Mouse (Mus musculus) megakaryocyte, embryonic 14.5 days (primary cell): ENCODE results near the gene 1700024P04Rik. TPM values are rescaled to one million over a fixed set of nuclear protein-coding genes. Genes with fewer than 3 reads are reported as not detected.

ENCODE experiments used
- H3K27me3 ChIP-seq: replicated peaks from 2 replicates; pipeline ENCODE3; 2012; ENCODE audit warnings: inconsistent platforms
- H3K36me3 ChIP-seq: replicated peaks from 2 replicates; pipeline ENCODE3; 2012; ENCODE audit warnings: low read length, inconsistent platforms, mixed read lengths
- H3K4me1 ChIP-seq: 2 replicates; pipeline ENCODE4 v1.6.1; 2012; ENCODE audit warnings: inconsistent platforms
- H3K4me3 ChIP-seq: replicated peaks from 2 replicates; pipeline ENCODE3; 2012; ENCODE audit warnings: moderate library complexity, mild to moderate bottlenecking, inconsistent platforms
- H3K9me3 ChIP-seq: 2 replicates; pipeline ENCODE4 v1.6.1; 2012; ENCODE audit warnings: inconsistent platforms
- FLI1 ChIP-seq: IDR thresholded peaks from 2 replicates; pipeline ENCODE4 v1.6.1; 2012; ENCODE audit warnings: low read length, inconsistent platforms, mixed read lengths
- GATA1 ChIP-seq: IDR thresholded peaks from 3 replicates; pipeline ENCODE4 v1.6.1; 2012; ENCODE audit warnings: mixed read lengths, low read length, inconsistent platforms, borderline replicate concordance
- polyA plus RNA-seq: library from polyadenylated mRNA; stranded (reverse); fragments of >175 nt; gene quantifications from 2 replicates; pipeline ENCODE4 v1.2.3, GENCODE M21; 2012; ENCODE audit warnings: low replicate concordance; ENCODE audit not compliant: insufficient read depth

Gene 1700024P04Rik
- polyA plus RNA-seq, 1 experiment: not detected

DNA sequence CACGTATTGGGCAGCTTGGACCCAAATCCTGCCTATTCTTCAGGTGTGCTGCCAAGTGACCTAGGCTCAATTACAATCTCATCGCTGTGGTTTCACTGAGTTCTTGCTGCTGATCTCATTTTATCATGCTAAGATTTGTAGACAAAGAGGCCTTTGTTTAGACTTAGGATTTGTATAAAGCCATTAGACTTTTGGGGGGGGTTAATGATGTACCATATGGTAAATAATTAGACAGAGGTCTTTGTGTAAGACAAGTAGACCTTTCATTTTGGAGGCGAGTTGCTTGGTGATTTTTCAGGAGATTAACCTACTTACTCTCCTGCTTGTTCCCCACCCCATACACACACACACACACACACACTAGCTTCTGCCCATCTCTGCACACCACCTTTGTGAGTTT lies 38.5 kb downstream of the 1700024P04Rik start:
- no peaks in the 10 kb centered on the region for H3K36me3 ChIP-seq
- H3K4me3 ChIP-seq: no peak overlapping the region
- H3K9me3 ChIP-seq: no peaks in the 10 kb centered on the region
- H3K4me1 ChIP-seq: peaks cover 22% of the 10 kb centered on the region
- H3K27me3 ChIP-seq: no peaks in the 10 kb centered on the region
- TF ChIP-seq GATA1: no peak
- no peak for TF ChIP-seq FLI1

DNA sequence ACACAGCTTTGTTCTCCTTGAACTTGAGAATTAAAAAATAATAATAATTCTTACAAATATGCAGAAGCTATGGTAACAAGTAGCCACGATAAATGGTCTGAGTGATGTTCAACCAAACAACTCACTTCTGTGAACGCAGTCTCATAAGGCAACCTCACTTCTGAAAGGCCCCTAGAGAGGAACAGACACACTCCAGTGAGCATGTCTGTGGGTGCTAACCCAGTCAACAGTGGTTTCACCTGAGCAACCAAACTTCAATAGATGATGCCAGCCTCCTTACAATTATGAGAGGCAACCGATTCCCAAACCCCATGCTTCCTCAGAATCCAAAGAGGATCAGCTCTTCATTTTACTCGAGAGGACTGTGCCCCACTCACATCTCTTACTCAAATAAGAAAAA lies 39.0 kb downstream of the 1700024P04Rik start:
- Histone ChIP-seq H3K4me3 (no peak overlapping the region), H3K36me3 (no peaks in the 10 kb centered on the region), H3K27me3 (no peaks in the 10 kb centered on the region), H3K4me1 (peaks cover 22% of the 10 kb centered on the region), H3K9me3 (no peaks in the 10 kb centered on the region)
- TF ChIP-seq GATA1 (no peak), FLI1 (no peak)

DNA sequence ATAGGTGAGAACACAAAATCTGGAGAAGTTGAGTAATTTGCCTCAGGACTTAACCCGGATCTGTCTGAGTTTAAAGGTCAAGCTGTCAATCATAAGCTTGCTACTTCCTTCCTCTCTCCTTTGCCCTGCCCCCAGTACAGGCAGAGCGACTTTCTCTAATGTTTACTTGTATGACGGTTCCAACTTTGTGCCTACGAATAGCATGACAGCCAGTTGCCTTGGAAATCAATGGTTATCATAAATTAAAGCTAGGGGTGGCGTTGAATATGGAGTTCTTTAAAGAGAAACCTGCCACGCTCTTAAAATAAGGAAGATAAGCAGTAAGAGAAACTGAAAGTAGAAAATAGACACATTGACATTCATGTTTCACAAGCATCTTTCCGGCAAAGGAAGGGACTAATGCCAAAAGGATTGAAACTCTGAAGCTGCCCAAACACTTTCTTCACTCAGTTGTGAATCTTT lies 39.7 kb downstream of the 1700024P04Rik start:
- H3K4me1 ChIP-seq: peaks cover 22% of the 10 kb centered on the region
- H3K27me3 ChIP-seq: no peaks in the 10 kb centered on the region
- no peak for TF ChIP-seq FLI1
- TF ChIP-seq GATA1: no peak
- no peaks in the 10 kb centered on the region for H3K9me3 ChIP-seq
- peak overlapping the region; percentile 90 for H3K4me3 ChIP-seq
- no peaks in the 10 kb centered on the region for H3K36me3 ChIP-seq

DNA sequence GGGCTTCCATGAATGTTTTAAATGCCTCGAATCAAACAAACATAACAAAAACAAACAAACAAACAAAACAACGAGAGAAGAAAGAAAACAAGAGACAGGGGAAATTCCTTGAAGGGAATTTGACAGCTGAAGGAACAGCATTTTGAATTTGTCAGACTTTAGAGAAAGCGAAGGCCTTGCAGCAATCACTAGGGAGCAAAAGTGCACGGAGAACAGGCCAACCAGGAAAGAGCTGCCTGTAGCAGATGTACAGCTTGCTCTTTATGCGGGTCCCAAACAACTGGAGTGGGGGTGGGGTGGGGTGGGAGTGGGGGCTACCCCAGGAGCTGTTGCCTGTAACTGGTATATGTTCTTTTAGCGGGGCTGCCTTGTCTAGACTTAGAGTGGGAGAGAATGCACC lies 42.0 kb downstream of the 1700024P04Rik start:
- TF ChIP-seq GATA1 (no peak), FLI1 (no peak)
- no peak overlapping the region for H3K4me3 ChIP-seq
- H3K9me3 ChIP-seq: no peaks in the 10 kb centered on the region
- H3K36me3 ChIP-seq: no peaks in the 10 kb centered on the region
- peaks cover 22% of the 10 kb centered on the region for H3K4me1 ChIP-seq
- no peaks in the 10 kb centered on the region for H3K27me3 ChIP-seq

DNA sequence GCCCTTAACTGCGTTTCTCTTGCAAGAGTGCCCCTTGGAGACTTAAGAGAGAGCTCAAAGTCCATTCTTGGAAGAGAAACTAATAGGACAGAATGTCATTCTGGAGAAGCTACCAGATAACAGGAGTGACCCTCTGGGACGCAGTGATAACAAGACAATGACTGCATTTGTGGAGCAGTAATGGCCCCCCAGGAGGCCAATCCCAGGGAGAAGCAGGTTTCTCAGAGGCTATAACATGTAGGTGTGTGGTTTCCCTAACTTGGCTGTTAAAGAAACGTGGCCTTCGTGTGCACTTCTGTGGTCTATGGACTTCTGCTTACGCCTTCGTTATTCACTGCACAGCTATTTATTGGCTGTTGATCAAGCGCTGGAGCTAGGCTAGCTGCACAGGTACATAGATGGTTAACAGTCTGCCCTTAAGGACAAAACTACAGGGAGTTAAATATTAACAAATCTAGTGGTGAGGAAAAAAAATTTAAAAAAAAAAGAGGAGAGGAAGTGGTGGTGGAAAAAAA lies 42.5 kb downstream of the 1700024P04Rik start:
- no peak for TF ChIP-seq FLI1
- Histone ChIP-seq H3K27me3 (no peaks in the 10 kb centered on the region), H3K9me3 (no peaks in the 10 kb centered on the region), H3K4me3 (no peak overlapping the region), H3K36me3 (no peaks in the 10 kb centered on the region), H3K4me1 (peaks cover 25% of the 10 kb centered on the region)

DNA sequence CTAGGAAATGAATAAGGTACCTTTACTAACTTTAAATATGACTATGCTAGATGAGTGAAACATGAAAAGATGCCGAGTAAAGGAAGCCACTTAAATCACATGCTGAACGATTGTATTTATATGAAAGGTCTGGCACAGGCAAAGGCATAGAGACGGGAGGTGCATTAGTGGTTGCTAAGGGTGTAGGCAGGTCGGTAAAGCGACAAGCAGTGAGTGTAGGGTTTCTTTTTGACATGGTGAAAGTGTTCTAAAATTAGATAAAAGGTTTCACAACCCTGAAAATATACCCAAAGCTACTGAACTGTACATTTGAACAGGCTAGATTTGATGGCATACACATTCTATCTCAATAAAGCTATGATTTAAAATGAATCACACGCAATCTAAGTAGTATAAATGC lies 47.3 kb downstream of the 1700024P04Rik start:
- H3K9me3 ChIP-seq: peaks cover 4% of the 10 kb centered on the region
- TF ChIP-seq GATA1 (no peak), FLI1 (no peak)
- no peaks in the 10 kb centered on the region for H3K36me3 ChIP-seq
- peaks cover 8% of the 10 kb centered on the region for H3K4me1 ChIP-seq
- no peaks in the 10 kb centered on the region for H3K27me3 ChIP-seq
- no peak overlapping the region for H3K4me3 ChIP-seq

Other genes with a start within 250 kb of the 1700024P04Rik start
- gene Fcho2, start 169.1 kb downstream of the 1700024P04Rik start, polyA plus RNA-seq: 0.39 TPM in 1 of 2 replicates, not detected in the other
- 0.41 and 2.3 TPM in 2 replicates for gene Tnpo1, start 58.2 kb downstream of the 1700024P04Rik start, polyA plus RNA-seq
- gene Zfp366, start 200.3 kb upstream of the 1700024P04Rik start, polyA plus RNA-seq: not detected in 2 replicates